Mouse (Mus musculus) spleen, adult 12 weeks (tissue): ENCODE measurements around the gene Agbl2.

ENCODE experiments used
- DNase-seq: peaks from one replicate; pipeline ENCODE4 v3.0.0; 2022; ENCODE audit warnings: low spot score

Agbl2 gene

GRCm38 (mm10) chr2:90871180-90871961 lies 88.8 kb downstream of the Agbl2 start:
- no peak for DNase-seq

- DNase-seq: no peak
Measured at GRCm38 (mm10) chr2:90874025-90874424, 91.5 kb downstream of the Agbl2 start.

GRCm38 (mm10) chr2:90875239-90875638 lies 92.7 kb downstream of the Agbl2 start:
- no peak for DNase-seq

GRCm38 (mm10) chr2:90877584-90878259 lies 95.2 kb downstream of the Agbl2 start:
- DNase-seq: no peak

- no peak for DNase-seq
Measured at GRCm38 (mm10) chr2:90879419-90879818, 96.9 kb downstream of the Agbl2 start.

- no peak for DNase-seq
Measured at GRCm38 (mm10) chr2:90880144-90880785, 97.7 kb downstream of the Agbl2 start.

- DNase-seq: no peak
Measured at GRCm38 (mm10) chr2:90881824-90882223, 99.3 kb downstream of the Agbl2 start.
